Mouse (Mus musculus) limb, embryonic 11.5 days (tissue): Measurements from ENCODE around the gene Ugt1a8. TPM values are rescaled to one million over a fixed set of nuclear protein-coding genes. Genes with fewer than 3 reads are reported as not detected.
A peak's percentile ranks its signal among the peaks of the same experiment; 100 is the strongest.
"Not testable (repeated sequence)": the region's sequence is repeated elsewhere in the genome, so short reads cannot be mapped to it uniquely, and the experiment has no call there.

ENCODE experiments used
- ATAC-seq: fragments of 200-750 bp; cut with Nextera tagmentation; 2 replicates; pipeline ENCODE4 v1.8.0; 2017; ENCODE audit warnings: low read depth; ENCODE audit not compliant: insufficient number of reproducible peaks, low FRiP score, low TSS enrichment
- DNase-seq: peaks from one replicate; pipeline ENCODE4 v3.0.0-alpha.2; 2015; ENCODE audit warnings: low spot score
- H3K27ac ChIP-seq: fragments of 300-500 bp; sonication (generic); replicated peaks from 2 replicates; pipeline ENCODE4 v1.5.1; 2014; ENCODE audit warnings: low read depth, mild to moderate bottlenecking, low read length
- H3K27me3 ChIP-seq: fragments of 300-500 bp; sonication (generic); 2 replicates; pipeline ENCODE4 v1.6.1; 2014; ENCODE audit warnings: mild to moderate bottlenecking, low read length, mixed read lengths; ENCODE audit not compliant: control insufficient read depth, insufficient read depth
- H3K36me3 ChIP-seq: fragments of 300-500 bp; sonication (generic); 2 replicates; pipeline ENCODE4 v1.6.1; 2014; ENCODE audit warnings: mild to moderate bottlenecking, low read length, moderate library complexity, mixed read lengths; ENCODE audit not compliant: control insufficient read depth, insufficient read depth
- H3K4me1 ChIP-seq: fragments of 300-500 bp; sonication (generic); 2 replicates; pipeline ENCODE4 v1.6.1; 2014; ENCODE audit warnings: low read length, mixed read lengths; ENCODE audit not compliant: control insufficient read depth, insufficient read depth
- H3K4me2 ChIP-seq: fragments of 300-500 bp; sonication (generic); 2 replicates; pipeline ENCODE4 v1.6.1; 2014; ENCODE audit warnings: low read depth, mild to moderate bottlenecking, moderate library complexity; ENCODE audit not compliant: severe bottlenecking
- H3K4me3 ChIP-seq: fragments of 300-500 bp; sonication (generic); 2 replicates; pipeline ENCODE4 v1.5.1; 2014; ENCODE audit warnings: low read depth, low read length
- H3K9ac ChIP-seq: fragments of 300-500 bp; sonication (generic); 2 replicates; pipeline ENCODE4 v1.6.1; 2014; ENCODE audit warnings: mild to moderate bottlenecking, low read length
- H3K9me3 ChIP-seq: fragments of 300-500 bp; sonication (generic); 2 replicates; pipeline ENCODE4 v1.6.1; 2016; ENCODE audit warnings: low read length; ENCODE audit not compliant: control insufficient read depth
- WGBS: fragments of 180-500 bp; shearing (Covaris S2); extraction: QIAGEN DNeasy Blood & Tissue Kit; methylation state at CpG from one replicate; pipeline ENCODE4 v1.1.7; 2014; 5-methylcytosine and 5-hydroxymethylcytosine counted together
- polyA plus RNA-seq: library from polyadenylated mRNA; unstranded; fragments of >200 nt; fragmentation: Nextera tagmentation; extraction: Ambion mirVana; gene quantifications from 2 replicates; pipeline ENCODE4 v1.2.1, GENCODE M21; 2014

The Ugt1a8 gene
- polyA plus RNA-seq, 1 experiment from 2014 or later: not detected

DNA sequence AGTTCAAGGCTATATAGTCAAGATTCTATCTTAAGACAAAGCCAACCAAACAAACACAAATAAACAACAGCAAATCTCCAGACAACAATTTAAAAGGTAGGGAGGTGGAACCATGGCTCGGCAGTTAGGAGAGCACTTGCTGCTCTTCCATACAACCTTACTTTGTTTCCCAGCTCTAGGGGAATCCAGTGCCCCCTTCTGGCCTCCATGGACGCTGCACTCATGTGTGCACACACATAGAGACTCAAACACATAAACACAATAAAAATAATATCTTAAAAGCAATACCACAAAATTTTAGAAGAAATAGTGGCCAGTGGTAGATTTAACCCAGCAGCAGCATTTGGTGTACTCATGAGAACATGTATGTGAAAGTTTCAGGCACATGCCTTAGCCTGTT lies 129.5 kb downstream of the Ugt1a8 start:
- ATAC-seq (no peak), DNase-seq (peak; percentile 40)
- H3K4me2 ChIP-seq: no peak overlapping the region
- peaks cover 51% of the 10 kb centered on the region for H3K9me3 ChIP-seq
- no peak overlapping the region for H3K27ac ChIP-seq
- H3K36me3 ChIP-seq: no peaks in the 10 kb centered on the region
- no peak overlapping the region for H3K9ac ChIP-seq
- H3K27me3 ChIP-seq: no peaks in the 10 kb centered on the region
- WGBS: 68% methylated on average over 2 of the region's 2 CpGs
- H3K4me3 ChIP-seq: no peak overlapping the region
- H3K4me1 ChIP-seq: no peaks in the 10 kb centered on the region

DNA sequence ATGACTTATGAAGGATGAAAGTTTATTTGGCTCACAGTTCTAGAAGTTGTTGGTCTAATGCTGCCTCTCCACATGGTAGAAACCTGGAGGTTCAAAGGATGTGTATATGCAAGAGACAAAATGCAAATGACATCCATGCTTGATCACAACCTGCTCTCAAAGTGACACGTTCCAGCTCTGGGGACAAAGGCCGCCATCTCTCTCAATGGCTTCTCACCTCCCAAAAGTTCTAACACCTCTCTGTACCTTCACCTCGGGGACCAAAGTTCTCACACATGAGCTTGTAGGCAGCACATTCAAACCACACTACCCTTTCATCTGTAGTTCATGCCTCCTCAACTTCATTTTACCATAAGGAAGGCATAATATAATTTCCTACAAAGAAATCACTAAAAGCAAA lies 130.0 kb downstream of the Ugt1a8 start:
- no peak overlapping the region for H3K27ac ChIP-seq
- no peaks in the 10 kb centered on the region for H3K36me3 ChIP-seq
- H3K27me3 ChIP-seq: no peaks in the 10 kb centered on the region
- H3K4me2 ChIP-seq: no peak overlapping the region
- DNase-seq (peak; percentile 25), ATAC-seq (no peak)
- H3K4me3 ChIP-seq: no peak overlapping the region
- H3K9ac ChIP-seq: no peak overlapping the region
- H3K9me3 ChIP-seq: peaks cover 48% of the 10 kb centered on the region
- H3K4me1 ChIP-seq: no peaks in the 10 kb centered on the region
- 40% methylated on average over 3 of the region's 3 CpGs for WGBS

DNA sequence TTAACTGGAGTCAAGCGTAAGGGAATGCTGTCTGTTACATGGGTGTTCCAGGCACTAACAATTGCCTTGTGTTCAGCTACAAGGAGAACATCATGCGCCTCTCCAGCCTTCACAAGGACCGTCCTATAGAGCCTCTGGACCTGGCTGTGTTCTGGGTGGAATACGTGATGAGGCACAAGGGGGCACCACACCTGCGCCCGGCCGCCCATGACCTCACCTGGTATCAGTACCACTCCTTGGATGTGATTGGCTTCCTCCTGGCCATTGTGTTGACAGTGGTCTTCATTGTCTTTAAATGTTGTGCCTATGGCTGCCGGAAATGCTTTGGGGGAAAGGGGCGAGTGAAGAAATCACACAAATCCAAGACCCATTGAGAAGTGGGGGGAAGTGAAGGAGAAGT lies 130.4 kb downstream of the Ugt1a8 start:
- Histone ChIP-seq H3K4me1 (no peaks in the 10 kb centered on the region), H3K4me3 (no peak overlapping the region), H3K27me3 (no peaks in the 10 kb centered on the region), H3K27ac (no peak overlapping the region), H3K9me3 (peaks cover 43% of the 10 kb centered on the region), H3K36me3 (no peaks in the 10 kb centered on the region), H3K9ac (no peak overlapping the region), H3K4me2 (no peak overlapping the region)
- ATAC-seq: no peak
- 76% methylated on average over 9 of the region's 9 CpGs for WGBS
- DNase-seq: peak; percentile 40

DNA sequence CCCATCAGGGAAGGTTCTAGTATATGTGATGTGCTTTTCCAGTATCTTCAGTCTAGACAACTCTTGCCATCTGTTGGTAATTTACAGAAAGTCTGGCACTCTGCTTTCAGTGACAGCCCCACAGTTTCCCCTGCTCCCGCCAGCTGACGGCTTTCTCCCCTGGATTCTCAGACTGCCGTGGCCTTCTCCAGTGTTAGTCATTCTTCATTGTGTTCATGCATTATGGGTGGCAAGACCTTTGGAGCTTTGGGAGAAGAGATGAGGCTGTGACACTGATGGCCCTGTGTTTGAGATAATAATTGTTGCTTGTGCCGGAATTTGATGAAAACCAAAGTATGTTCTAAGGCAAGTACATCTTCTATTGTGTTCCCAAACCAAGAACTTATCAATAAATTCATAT lies 131.0 kb downstream of the Ugt1a8 start:
- no peak overlapping the region for H3K9ac ChIP-seq
- DNase-seq: peak; percentile 32
- no peak overlapping the region for H3K4me2 ChIP-seq
- H3K4me3 ChIP-seq: no peak overlapping the region
- H3K27ac ChIP-seq: no peak overlapping the region
- peaks cover 38% of the 10 kb centered on the region for H3K9me3 ChIP-seq
- 51% methylated on average over 4 of the region's 4 CpGs for WGBS
- no peak for ATAC-seq
- H3K4me1 ChIP-seq: no peaks in the 10 kb centered on the region
- H3K27me3 ChIP-seq: no peaks in the 10 kb centered on the region
- H3K36me3 ChIP-seq: no peaks in the 10 kb centered on the region

DNA sequence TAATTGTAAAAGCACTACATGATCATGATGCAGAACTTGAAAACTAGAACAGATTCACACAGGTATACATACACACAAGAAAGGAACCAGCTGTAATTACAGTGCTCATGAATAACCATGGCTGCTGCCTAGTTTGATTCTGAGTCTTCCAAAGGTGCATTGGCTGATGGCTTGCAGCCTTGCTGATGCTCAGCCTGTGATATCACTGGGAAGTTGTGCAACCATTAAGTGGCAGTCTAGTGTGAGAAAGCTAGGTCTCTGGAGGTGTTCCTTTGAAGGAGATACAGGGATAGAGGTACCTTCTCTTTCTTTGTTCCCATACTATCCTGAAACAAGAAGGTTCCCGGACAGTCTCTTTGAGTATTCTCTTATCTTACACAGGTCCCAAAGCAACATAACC lies 131.4 kb downstream of the Ugt1a8 start:
- H3K27me3 ChIP-seq: no peaks in the 10 kb centered on the region
- no peak for ATAC-seq
- H3K9ac ChIP-seq: no peak overlapping the region
- H3K4me1 ChIP-seq: no peaks in the 10 kb centered on the region
- DNase-seq: peak; percentile 27
- no peak overlapping the region for H3K4me2 ChIP-seq
- no peak overlapping the region for H3K27ac ChIP-seq
- H3K4me3 ChIP-seq: no peak overlapping the region
- H3K36me3 ChIP-seq: no peaks in the 10 kb centered on the region
- 17% methylated on average over 1 of the region's 1 CpGs for WGBS
- H3K9me3 ChIP-seq: peaks cover 33% of the 10 kb centered on the region

DNA sequence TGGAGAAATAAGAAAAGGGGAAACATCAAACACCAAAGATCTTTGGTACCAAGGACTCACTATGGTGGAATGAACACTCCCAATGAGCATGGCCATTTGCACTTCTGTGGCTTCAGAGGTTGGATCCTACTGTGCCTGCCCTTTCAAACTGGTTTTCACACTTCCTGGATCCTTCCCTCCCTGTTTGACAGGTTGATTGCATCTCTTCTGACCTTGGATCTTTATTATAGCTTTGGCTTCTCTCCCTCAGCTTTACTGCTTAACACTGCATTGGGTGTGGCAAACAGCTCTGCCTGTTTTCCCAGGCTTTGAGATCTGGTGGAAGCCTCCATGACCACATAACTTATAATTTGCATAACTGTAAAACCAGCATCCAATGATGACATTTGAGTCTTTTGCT lies 132.7 kb downstream of the Ugt1a8 start:
- no peak overlapping the region for H3K4me2 ChIP-seq
- no peak overlapping the region for H3K27ac ChIP-seq
- H3K4me1 ChIP-seq: no peaks in the 10 kb centered on the region
- peaks cover 24% of the 10 kb centered on the region for H3K9me3 ChIP-seq
- no peaks in the 10 kb centered on the region for H3K36me3 ChIP-seq
- no peak overlapping the region for H3K4me3 ChIP-seq
- ATAC-seq: no peak
- H3K27me3 ChIP-seq: no peaks in the 10 kb centered on the region
- H3K9ac ChIP-seq: no peak overlapping the region
- DNase-seq: peak; percentile 33

DNA sequence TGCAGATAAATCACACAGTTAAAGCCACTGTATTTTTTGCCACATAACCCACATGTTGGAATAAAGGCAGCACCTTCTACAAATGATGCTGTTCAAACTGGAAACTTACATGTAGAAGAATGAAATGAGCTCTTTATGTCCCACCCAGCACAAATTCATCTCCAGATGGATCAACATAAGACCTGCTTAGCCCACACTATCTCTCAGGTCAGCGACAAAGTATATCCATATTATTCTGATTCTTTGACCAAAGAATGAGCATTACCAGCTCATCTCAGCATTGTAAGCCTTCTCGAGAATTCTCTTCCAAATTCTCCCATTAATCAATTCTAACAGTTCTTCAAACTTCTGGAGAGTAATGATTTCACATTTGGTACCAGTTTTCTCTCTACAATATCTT lies 134.6 kb downstream of the Ugt1a8 start:
- no peaks in the 10 kb centered on the region for H3K27me3 ChIP-seq
- H3K4me3 ChIP-seq: no peak overlapping the region
- WGBS: 57% methylated on average over 2 of the region's 2 CpGs
- H3K27ac ChIP-seq: no peak overlapping the region
- DNase-seq: no peak
- H3K9me3 ChIP-seq: peaks cover 25% of the 10 kb centered on the region
- no peak for ATAC-seq
- H3K4me2 ChIP-seq: no peak overlapping the region
- H3K4me1 ChIP-seq: no peaks in the 10 kb centered on the region
- no peak overlapping the region for H3K9ac ChIP-seq
- H3K36me3 ChIP-seq: no peaks in the 10 kb centered on the region

DNA sequence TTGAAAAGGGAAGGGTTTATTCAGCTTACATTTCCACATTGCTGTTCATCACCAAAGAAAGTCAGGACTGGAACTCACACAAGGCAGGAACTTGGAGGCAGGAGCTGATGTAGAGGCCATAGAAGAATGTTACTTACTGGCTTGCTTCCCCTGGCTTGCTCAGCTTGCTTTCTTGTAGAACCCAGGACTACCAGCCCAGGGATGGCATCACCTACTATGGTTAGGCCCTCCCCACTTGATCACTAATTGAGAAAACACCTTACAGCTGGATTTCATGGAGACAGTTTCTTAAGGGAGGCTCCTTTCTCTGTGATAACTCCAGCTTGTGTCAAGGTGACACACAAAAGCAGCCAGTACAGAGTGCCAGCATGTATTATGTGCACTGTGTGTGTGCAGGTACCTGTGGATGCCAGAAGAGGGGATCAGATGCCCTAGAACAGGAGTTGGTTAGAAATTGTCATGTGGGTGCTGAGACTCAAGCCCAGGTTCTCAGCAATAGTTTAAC lies 135.4 kb downstream of the Ugt1a8 start:
- peaks cover 28% of the 10 kb centered on the region for H3K9me3 ChIP-seq
- not testable (repeated sequence) for ATAC-seq, H3K9ac ChIP-seq, H3K36me3 ChIP-seq, H3K4me1 ChIP-seq, H3K27ac ChIP-seq, H3K27me3 ChIP-seq, H3K4me3 ChIP-seq, H3K4me2 ChIP-seq
- peak; percentile 27 for DNase-seq

DNA sequence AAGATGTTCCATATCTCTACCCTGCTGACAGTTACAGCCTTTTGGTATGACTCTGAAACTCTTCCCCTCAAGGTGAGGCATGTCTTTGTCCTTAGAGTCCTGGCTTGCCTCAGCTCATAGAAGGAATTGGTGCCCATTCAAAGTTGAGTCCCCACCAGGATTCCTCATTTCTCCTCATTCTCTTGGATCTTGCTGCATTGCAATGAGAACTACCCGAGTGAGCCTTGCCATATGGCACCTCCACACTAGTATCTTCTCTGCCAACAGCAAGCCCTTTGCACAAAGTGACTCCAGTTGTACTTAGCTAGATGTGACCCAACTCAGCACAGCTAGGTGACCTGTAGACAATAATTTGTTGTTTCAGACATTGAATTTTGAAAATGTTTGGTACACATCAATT lies 136.0 kb downstream of the Ugt1a8 start:
- ATAC-seq (no peak), DNase-seq (peak; percentile 38)
- WGBS: 57% methylated on average over 1 of the region's 1 CpGs
- H3K4me2 ChIP-seq: no peak overlapping the region
- no peaks in the 10 kb centered on the region for H3K4me1 ChIP-seq
- peaks cover 33% of the 10 kb centered on the region for H3K9me3 ChIP-seq
- no peaks in the 10 kb centered on the region for H3K36me3 ChIP-seq
- H3K4me3 ChIP-seq: no peak overlapping the region
- H3K27ac ChIP-seq: no peak overlapping the region
- H3K9ac ChIP-seq: no peak overlapping the region
- no peaks in the 10 kb centered on the region for H3K27me3 ChIP-seq
